Mouse (Mus musculus) E14TG2a.4 (cell line): ENCODE results near the gene Ntn1.

Experiments used
- H3K27me3 ChIP-seq: 2 replicates; pipeline ENCODE4 v1.6.1; 2014; ENCODE audit warnings: low read length, control low read depth; ENCODE audit not compliant: insufficient read depth
- H3K36me3 ChIP-seq: 2 replicates; pipeline ENCODE4 v1.6.1; 2014; ENCODE audit warnings: low read length, control low read depth; ENCODE audit not compliant: insufficient read depth
- H3K4me1 ChIP-seq: replicated peaks from 2 replicates; pipeline ENCODE4 v1.6.1; 2014; ENCODE audit warnings: low read depth, low read length, control low read depth
- H3K4me3 ChIP-seq: replicated peaks from 2 replicates; pipeline ENCODE4 v1.5.1; 2014; ENCODE audit warnings: mild to moderate bottlenecking, low read length
- H3K9me3 ChIP-seq: 2 replicates; pipeline ENCODE4 v1.6.1; 2014; ENCODE audit warnings: low read length, control low read depth
- CTCF ChIP-seq: conservative IDR thresholded peaks from 2 replicates; pipeline ENCODE4 v1.5.1; 2014; ENCODE audit warnings: low read length
- NANOG ChIP-seq: IDR thresholded peaks from 2 replicates; pipeline ENCODE4 v1.6.1; 2014; ENCODE audit warnings: borderline replicate concordance, low read length, mixed read lengths
- POU5F1 ChIP-seq: IDR thresholded peaks from 2 replicates; pipeline ENCODE4 v1.6.1; 2014; ENCODE audit warnings: low read length, borderline replicate concordance

Gene Ntn1

GRCm38 (mm10) chr11:68202561-68202960 is 198.1 kb downstream of the Ntn1 start:
- Histone ChIP-seq H3K4me1 (peaks cover 14% of the 10 kb centered on the region), H3K36me3 (peaks cover 29% of the 10 kb centered on the region), H3K4me3 (no peak overlapping the region), H3K9me3 (0 out of 2 replicates have a peak, but pooled peaks cover 4% of the 10 kb centered on the region), H3K27me3 (no peaks in the 10 kb centered on the region)
- TF ChIP-seq CTCF (no peak), NANOG (no peak), POU5F1 (no peak)

DNA sequence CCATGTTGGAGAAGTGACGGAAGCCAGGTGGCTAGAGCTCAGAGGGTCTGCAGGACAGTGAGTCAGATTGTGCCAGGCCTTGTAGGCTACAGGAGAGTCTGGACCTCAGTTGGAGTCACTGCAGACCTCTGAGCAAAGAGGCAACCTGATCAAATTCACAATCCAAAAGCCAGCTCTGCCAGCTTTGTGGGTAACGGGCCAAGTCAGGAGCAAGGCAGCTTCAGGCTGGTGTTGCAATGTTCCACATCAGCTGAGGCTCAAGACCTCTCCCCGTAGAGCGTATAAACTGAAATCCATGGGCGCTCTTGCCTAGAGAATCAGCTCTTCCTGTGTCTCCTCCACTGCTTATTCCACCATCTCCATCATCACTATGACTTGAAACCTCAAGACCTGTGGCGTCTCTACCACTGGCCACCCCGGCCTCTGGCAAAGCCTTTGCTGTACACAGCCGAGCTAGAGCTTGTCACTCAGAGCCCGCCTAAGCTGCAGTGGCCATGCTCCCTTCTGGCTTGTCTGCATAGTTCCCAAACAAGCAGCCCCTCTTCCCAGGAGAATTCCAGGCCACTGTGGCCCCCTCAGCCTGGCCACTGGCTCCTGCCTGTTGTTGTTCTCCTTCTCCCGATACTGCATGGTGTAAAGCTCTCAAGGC is 198.7 kb downstream of the Ntn1 start:
- H3K4me3 ChIP-seq, result no peak overlapping the region
- H3K9me3 ChIP-seq, result 0 out of 2 replicates have a peak, but pooled peaks cover 4% of the 10 kb centered on the region
- no peaks in the 10 kb centered on the region for H3K27me3 ChIP-seq
- peaks cover 14% of the 10 kb centered on the region for H3K4me1 ChIP-seq
- no peak for TF ChIP-seq POU5F1
- H3K36me3 ChIP-seq, result peaks cover 24% of the 10 kb centered on the region

DNA sequence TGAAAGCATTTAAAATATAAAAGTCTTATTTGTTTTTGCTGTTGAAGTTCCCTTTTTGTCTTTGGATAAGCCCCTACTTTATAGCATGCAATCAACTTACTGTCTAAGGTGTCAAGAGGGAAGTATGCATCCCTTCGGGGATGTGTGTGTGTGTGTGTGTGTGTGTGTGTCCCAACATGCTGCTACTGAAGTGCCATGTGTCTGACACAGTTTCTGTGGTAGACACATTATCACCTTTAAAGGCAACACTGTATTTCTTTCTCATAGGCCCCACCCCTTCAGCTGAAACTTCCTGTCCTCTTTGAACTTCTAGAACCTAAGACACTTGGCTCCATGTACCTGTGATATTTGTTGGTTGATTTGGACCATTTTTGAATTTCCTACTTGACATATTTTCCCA is 199.6 kb downstream of the Ntn1 start:
- H3K9me3 ChIP-seq, result 0 out of 2 replicates have a peak, but pooled peaks cover 2% of the 10 kb centered on the region
- TF ChIP-seq NANOG, result no peak
- no peak for TF ChIP-seq POU5F1
- no peak for TF ChIP-seq CTCF
- no peak overlapping the region for H3K4me3 ChIP-seq

DNA sequence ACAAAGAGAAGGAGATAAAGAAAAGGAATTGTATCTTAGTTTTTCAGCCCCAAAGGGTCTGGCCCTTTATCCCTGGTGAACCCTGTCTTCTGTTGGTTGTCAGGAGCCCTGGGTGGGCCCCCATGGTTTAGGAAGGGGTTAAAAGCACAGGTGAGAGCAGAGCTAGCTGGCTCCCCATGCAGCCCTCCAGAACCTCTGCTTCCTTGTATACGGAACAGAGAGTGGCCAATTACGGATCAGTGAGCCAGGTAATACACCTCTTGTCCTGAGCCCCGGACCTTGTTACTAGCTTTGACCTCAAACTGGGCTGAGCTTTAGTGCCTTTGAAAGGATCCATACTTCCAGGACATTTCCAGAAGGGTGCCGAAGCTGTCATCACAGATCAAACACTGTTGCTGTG is 200.1 kb downstream of the Ntn1 start:
- no peaks in the 10 kb centered on the region for H3K9me3 ChIP-seq
- TF ChIP-seq NANOG (no peak), CTCF (no peak), POU5F1 (no peak)
- peaks cover 17% of the 10 kb centered on the region for H3K36me3 ChIP-seq
- peaks cover 24% of the 10 kb centered on the region for H3K4me1 ChIP-seq
- no peak overlapping the region for H3K4me3 ChIP-seq
- H3K27me3 ChIP-seq, result no peaks in the 10 kb centered on the region

More for the DNA sequence above, 199.6 kb downstream of the Ntn1 start:
- Histone ChIP-seq H3K36me3 (peaks cover 23% of the 10 kb centered on the region), H3K27me3 (no peaks in the 10 kb centered on the region), H3K4me1 (peaks cover 18% of the 10 kb centered on the region)

DNA sequence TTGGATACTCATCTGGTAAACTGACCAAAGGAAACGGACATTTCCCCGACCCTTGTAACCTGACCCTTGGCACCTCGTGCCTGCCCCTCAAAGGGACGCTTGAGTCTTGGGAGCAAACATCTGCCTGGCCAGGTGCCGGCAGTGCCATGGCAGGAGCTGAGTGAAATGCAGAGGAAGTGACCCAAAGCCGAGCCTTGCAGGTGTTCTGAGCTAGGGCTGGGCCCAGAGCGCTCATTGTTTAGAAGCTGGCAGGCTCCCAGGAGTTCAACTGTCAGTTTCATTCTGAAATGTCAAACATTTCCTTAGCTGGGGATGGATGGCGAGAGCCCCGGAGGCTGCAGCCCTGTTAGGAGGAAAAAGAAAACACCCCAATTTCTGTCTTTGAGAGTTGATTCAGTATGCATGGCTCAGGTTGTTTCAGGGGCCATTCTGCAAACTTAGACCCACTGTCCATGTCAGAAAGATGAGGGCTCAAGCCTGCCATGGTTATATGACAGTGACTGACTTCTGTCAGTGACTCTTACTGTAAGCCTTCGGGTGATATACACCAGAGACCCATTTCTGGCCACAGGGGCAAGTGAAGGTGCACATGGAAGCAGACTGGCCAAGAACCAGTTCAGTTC is 200.7 kb downstream of the Ntn1 start:
- peaks cover 11% of the 10 kb centered on the region; the same call in 1 of the 2 replicates for H3K36me3 ChIP-seq
- H3K27me3 ChIP-seq, result no peaks in the 10 kb centered on the region
- TF ChIP-seq NANOG, result no peak
- TF ChIP-seq CTCF, result no peak
- no peak for TF ChIP-seq POU5F1
- no peaks in the 10 kb centered on the region for H3K9me3 ChIP-seq
- no peak overlapping the region for H3K4me3 ChIP-seq
- H3K4me1 ChIP-seq, result peaks cover 26% of the 10 kb centered on the region

DNA sequence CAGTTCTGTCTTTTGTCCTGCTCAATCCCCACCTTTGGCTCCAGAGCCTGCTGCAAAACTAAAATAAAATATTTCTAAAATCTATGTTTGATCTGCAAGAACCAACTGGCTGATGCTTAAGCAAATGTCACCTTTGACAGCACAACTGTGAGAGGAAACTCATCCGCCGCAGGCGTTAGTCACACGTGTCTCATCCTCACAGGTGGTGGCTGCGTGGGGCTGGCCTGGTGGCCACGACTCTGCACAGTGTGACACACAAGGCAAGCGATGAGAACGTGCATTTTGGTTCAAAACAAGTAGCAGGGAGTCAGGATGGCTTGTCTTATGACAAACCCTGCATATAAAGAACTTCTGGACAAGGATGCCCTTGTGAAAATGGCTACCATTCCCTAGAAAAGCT is 201.5 kb downstream of the Ntn1 start:
- no peak for TF ChIP-seq NANOG
- TF ChIP-seq POU5F1, result no peak
- no peak for TF ChIP-seq CTCF
- Histone ChIP-seq H3K27me3 (no peaks in the 10 kb centered on the region), H3K4me3 (no peak overlapping the region), H3K4me1 (peaks cover 26% of the 10 kb centered on the region), H3K36me3 (peaks cover 3% of the 10 kb centered on the region; the same call in 1 of the 2 replicates), H3K9me3 (no peaks in the 10 kb centered on the region)

DNA sequence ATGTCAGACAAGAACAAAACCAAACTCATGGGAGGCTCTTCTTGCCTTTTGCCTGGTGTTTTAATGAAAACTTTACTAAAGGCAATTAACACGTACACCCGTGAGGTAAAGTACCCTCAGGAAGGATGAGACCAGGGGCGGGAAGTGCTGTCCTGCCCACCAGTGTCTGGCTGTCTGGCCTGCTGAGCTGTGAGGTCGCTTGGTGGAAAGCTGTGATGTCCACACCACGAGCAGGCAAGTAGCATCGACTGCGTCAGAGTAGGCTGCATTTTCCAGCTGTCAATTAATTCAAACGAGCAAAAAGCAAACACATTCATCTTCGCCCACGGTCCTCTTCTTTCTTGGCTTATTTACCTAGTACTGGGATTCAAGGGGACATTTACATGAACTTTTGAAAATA is 201.9 kb downstream of the Ntn1 start:
- no peak for TF ChIP-seq POU5F1
- TF ChIP-seq NANOG, result no peak
- no peak for TF ChIP-seq CTCF
- no peaks in the 10 kb centered on the region for H3K9me3 ChIP-seq
- H3K4me1 ChIP-seq, result peaks cover 24% of the 10 kb centered on the region
- no peak overlapping the region for H3K4me3 ChIP-seq
- no peaks in the 10 kb centered on the region for H3K27me3 ChIP-seq
- no peaks in the 10 kb centered on the region for H3K36me3 ChIP-seq

DNA sequence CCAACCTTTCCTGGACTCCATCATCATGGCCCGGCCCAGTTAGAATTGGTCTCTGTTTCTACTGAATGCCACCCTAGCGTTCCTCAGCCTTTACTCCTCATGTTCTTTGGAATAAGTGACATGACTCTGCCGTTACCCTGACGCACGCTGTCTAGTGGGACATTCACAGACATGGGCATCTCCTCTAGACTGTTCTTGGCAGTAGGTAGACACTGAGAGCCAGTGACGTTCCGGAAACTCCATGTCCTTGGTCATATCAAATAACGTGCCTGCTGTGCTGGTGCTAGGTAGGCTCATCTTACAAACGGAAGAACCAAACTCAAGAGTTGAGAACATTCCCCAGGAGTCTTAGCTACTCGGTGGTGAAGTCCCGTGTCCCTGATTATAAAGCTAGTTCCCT is 203.2 kb downstream of the Ntn1 start:
- H3K4me1 ChIP-seq, result peaks cover 20% of the 10 kb centered on the region
- no peak overlapping the region for H3K4me3 ChIP-seq
- no peaks in the 10 kb centered on the region for H3K36me3 ChIP-seq
- TF ChIP-seq POU5F1, result no peak
- TF ChIP-seq NANOG, result no peak
- TF ChIP-seq CTCF, result no peak
- no peaks in the 10 kb centered on the region for H3K27me3 ChIP-seq
- H3K9me3 ChIP-seq, result no peaks in the 10 kb centered on the region
